Mouse (Mus musculus) cerebellum, adult 9-11 months (tissue): ENCODE results near the gene Surf1.

Source experiments
- DNase-seq: peaks from one replicate; pipeline ENCODE4 v3.0.0; 2022

Gene Surf1

GRCm38 (mm10) chr2:26921784-26922183 lies 5.5 kb upstream of the Surf1 start:
- DNase-seq: no peak

GRCm38 (mm10) chr2:26920190-26920855 lies 4.0 kb upstream of the Surf1 start:
- no peak for DNase-seq

GRCm38 (mm10) chr2:26919684-26920083 lies 3.4 kb upstream of the Surf1 start:
- DNase-seq: no peak

GRCm38 (mm10) chr2:26916738-26917137 lies 408 bp upstream of the Surf1 start:
- DNase-seq: no peak

GRCm38 (mm10) chr2:26914148-26914941 lies 2.0 kb downstream of the Surf1 start:
- DNase-seq: peak; percentile 7

GRCm38 (mm10) chr2:26913416-26914147 lies 2.7 kb downstream of the Surf1 start:
- DNase-seq: peak; percentile 22

GRCm38 (mm10) chr2:26912253-26912770 lies 4.0 kb downstream of the Surf1 start:
- peak; percentile 32 for DNase-seq

- DNase-seq: peak; percentile 50
Measured at GRCm38 (mm10) chr2:26910994-26911765, 5.2 kb downstream of the Surf1 start.

- peak; percentile 99 for DNase-seq
Measured at GRCm38 (mm10) chr2:26910124-26910993, 6.0 kb downstream of the Surf1 start, which contains the start of the genes Med22 and Rpl7a. Gene Med22 (minus strand): TSS chr2:26910677. Gene Rpl7a (plus strand): TSS chr2:26910764.

GRCm38 (mm10) chr2:26909387-26909784 lies 6.9 kb downstream of the Surf1 start:
- no peak for DNase-seq

GRCm38 (mm10) chr2:26908710-26909386 lies 7.5 kb downstream of the Surf1 start:
- peak; percentile 39 for DNase-seq

- peak; percentile 42 for DNase-seq
Measured at GRCm38 (mm10) chr2:26907109-26907508, 9.2 kb downstream of the Surf1 start.

GRCm38 (mm10) chr2:26906431-26906830 lies 9.9 kb downstream of the Surf1 start:
- DNase-seq: no peak

- no peak for DNase-seq
Measured at GRCm38 (mm10) chr2:26905936-26906335, 10.4 kb downstream of the Surf1 start.

GRCm38 (mm10) chr2:26903311-26903710 lies 13.0 kb downstream of the Surf1 start:
- DNase-seq: no peak

- DNase-seq: peak; percentile 95
Measured at GRCm38 (mm10) chr2:26902467-26903220, 13.7 kb downstream of the Surf1 start, which contains the start of gene Surf6. Gene Surf6 (minus strand): TSS chr2:26902879.

- DNase-seq: no peak
Measured at GRCm38 (mm10) chr2:26901834-26902400, 14.4 kb downstream of the Surf1 start.

- no peak for DNase-seq
Measured at GRCm38 (mm10) chr2:26900731-26901130, 15.6 kb downstream of the Surf1 start.

- DNase-seq: no peak
Measured at GRCm38 (mm10) chr2:26895898-26896297, 20.4 kb downstream of the Surf1 start.
